Mouse (Mus musculus) myocyte (in vitro differentiated cells): ENCODE results near the gene Dock7.

Source experiments
- MAX ChIP-seq: IDR thresholded peaks from one replicate; pipeline ENCODE4 v1.6.1; 2011; ENCODE audit warnings: low read depth, mild to moderate bottlenecking, control low read depth
- POLR2A ChIP-seq: IDR thresholded peaks from one replicate; pipeline ENCODE4 v1.6.1; 2011; ENCODE audit warnings: low read depth, mild to moderate bottlenecking, control low read depth, moderate library complexity; ENCODE audit not compliant: insufficient read length

DNA sequence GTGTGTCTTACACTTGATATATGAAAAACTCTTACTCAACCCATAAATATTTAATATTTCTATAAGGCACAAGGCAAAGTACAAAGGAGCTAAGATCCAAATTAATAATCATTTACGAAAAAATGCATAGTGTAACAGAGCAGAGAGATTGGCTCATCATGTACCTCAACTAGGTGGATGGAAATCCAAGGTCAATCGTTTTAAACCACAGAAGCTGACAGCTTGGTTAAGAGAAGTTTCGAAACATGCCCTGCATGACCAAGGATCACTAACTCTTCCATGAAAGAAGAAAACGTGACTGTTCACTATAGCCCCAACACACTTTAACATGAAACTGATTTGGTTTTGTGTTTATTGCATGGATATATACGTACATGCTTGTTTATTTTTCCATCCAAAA lies 92.3 kb downstream of the Dock7 start:
- no peak for TF ChIP-seq MAX
- TF ChIP-seq POLR2A, result no peak
